Mouse (Mus musculus): ENCODE measurements around the gene Syt8. TPM values are rescaled to one million over a fixed set of nuclear protein-coding genes. Genes with fewer than 3 reads are reported as not detected.

The Syt8 gene
- total RNA-seq, 4 experiments from 2014 or later = 1.2 TPM; not detected in 3

DNA sequence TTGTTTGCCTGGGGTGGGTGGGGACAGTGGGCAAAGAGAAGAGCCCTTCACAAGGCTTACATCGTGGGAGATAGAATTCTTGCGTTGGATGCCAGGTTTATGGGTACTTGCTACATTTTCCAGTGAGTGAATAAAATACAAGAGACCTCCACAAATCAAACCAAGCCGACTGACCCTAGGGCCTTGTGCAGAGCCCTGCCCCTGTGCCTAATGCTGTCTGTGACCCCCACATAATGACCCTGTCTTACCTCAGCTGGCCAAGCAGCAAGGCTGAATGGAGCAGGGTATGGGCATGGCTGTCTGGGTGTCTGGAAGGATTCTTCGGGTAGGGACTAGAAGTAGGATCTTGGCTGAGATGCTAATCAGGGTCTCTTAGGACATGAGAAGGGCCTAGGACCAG lies 11.6 kb downstream of the Syt8 start:
- DNase-seq = no peak

DNA sequence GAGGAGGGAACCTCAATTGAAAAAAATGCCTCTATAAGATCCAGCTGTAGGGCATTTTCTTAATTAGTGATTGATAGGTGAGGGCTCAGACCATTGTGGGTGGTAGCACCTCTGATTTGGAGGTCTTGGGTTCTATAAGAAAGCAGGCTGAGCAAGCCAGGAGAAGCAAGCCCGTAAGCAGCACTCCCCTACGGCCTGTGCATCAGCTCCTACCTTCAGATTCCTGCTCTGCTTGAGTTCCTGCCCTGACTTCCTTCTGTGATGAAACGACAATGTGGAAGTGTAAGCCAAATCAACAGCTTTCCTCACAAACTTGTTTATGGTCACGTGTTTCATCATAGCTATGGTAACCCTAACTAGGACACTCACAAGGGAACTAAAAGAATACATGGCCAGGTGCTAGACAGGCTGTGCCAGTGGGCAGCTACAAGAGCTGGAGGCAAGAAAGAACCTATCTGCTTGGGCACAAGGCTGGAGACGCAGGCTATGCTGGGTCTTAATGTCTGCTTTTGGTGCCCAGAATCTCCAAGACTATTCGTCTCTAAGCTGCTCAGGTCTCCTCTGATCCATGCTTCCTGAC lies 14.5 kb downstream of the Syt8 start:
- no peak for DNase-seq

DNA sequence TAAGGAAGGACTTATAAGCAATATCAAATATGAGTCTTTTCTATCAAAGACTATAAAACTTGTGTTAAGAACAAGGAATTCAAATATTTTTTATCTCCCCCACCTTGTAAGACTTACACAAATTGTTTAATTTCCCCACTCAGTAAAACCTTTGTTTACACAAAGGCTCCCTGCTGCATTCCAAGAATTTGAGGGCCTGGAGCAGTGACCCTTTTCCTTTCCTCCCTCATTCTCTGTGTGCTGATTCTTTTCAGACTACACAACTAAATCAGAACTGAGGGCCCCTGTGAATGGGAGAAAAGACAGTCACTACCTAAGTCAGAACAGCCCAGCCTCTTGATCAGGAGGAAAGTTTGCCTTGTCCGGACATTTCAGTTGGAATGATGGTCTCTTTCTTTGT lies 20.1 kb downstream of the Syt8 start:
- DNase-seq = no peak

DNA sequence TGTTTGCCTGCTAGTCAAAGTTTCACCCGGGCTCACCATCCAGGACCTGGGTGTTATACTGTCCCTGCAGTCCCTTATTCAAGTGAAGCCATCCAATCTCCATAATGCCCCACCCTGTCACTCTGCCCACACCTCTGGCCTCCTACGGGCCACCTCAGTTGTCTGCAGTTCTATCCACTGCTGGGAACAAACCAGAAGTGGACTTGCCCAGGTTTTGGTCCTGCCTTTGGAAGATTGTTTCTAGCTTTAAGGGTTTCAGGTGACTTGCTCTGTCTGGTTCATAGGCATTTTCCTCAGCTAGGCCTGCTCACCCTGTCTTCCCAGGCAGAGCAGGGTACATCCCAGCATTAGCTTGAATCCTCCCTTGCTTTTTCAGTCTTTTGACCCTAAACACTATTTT lies 20.6 kb downstream of the Syt8 start:
- no peak for DNase-seq

- no peak for DNase-seq
Observed at GRCm38 (mm10) chr7:142456806-142457205, 22.2 kb downstream of the Syt8 start.

GRCm38 (mm10) chr7:142457227-142457811 lies 22.7 kb downstream of the Syt8 start:
- no peak for DNase-seq

DNA sequence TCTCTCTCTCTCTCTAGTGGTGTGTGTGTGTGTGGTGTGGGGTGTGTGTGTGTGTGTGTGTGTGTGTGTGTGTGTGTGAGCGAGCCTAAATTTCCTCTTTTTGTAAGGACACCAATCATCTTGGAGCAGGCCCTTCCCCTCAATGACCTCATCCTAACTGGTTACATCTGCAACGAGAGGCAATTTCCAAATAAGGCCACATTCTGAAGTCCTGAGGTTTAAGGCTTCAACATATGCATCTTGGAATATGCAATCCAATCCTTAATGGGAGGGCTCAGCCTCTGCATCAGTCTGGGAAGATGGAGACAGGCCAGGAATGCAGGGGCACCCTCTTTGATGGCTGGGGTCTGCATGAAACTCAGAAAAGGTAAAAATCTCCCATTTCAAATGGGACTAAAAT lies 23.4 kb downstream of the Syt8 start:
- no peak for DNase-seq

GRCm38 (mm10) chr7:142458676-142459298 lies 24.1 kb downstream of the Syt8 start:
- no peak for DNase-seq

GRCm38 (mm10) chr7:142459299-142459691 lies 24.6 kb downstream of the Syt8 start:
- DNase-seq = no peak

DNA sequence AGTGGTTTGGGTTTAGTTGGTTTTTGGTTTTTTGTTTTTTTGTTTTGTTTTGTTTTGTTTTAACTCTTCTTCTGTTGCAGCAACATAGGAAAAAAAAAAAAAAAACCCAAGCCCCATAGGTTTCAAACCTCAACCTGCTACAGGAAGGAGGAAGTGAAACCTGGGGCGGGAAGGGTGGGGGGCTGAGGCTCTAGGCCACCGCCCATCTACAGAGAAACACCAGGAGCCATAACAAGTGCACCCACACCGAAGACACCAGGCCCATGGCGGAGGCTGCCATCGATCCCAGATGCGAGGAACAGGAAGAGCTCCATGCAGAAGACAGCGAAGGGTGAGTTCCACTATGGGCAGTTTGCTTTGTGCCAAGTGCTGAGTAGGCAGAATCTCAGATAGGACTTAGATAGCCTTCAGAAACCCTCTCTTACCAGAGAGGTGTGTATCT lies 26.0 kb downstream of the Syt8 start, which contains the start of gene Lsp1:
TSS of gene Lsp1 (plus strand) at position 174 of the 442 bp plus-strand sequence.
- DNase-seq = no peak

DNA sequence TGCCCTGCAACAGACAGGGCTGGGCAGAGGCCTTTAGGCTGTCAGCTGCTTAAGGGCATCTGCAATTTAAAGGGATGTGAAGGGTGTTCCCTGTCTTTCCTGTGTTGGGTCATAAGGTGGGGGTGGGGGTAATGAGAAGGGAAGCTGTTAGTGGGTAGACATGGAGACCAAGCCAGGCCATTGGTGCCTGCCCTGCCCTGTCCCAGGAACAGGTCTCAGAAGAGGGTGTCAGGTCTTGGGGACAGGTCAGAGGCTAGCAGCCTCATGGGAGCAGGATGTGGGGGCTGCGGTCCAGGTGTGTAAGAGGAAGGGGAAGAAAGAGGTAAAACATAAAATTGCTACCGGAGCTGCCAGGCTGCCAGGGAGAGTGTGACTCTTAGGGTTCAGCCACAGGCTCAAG lies 26.8 kb downstream of the Syt8 start:
- DNase-seq = no peak

DNA sequence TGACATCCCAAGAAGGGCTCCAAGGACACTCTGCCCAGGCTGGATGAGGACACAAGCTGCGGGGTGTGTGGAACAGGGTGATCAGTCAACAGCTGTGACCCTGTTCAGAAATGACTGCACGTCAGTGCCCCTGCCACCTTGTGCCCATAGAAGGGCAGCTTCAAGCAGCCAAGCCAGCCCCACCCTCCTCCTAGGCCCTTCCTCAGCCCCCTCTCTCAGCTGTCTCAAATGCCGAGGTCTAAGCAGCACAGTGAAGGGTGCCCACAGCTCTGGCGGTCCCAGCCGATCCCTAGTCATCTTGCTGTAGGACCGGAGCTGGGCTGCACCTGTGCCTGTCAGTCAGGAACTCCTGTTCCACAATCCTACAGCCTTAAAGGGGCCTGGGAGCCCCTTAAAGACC lies 27.5 kb downstream of the Syt8 start:
- DNase-seq = no peak

DNA sequence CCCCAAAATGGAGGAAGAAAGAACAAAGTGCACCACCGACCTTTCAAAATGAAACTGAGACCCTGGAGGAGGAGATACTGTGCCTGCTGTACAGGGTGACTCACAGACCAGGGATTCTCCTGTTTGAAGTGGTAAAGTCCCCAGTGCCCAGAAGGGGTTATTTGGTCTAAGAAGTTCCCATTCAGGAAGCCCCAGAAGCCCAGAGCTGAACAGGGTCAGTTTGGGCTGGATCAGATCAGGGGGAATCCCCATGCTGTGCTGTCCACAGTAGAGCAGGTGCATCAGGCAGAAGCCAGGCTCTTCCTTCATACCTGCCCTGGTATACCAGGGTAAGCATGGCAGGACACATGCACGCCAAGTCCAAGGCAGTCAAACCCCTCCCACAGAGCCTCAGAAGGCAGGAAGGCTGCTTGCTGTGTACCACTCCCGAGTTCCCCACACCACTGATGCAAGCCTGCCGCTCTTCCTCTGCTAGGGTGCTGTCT lies 28.0 kb downstream of the Syt8 start:
- no peak for DNase-seq

- DNase-seq = no peak
Observed at GRCm38 (mm10) chr7:142470171-142470691, 35.6 kb downstream of the Syt8 start.

- DNase-seq = no peak
Observed at GRCm38 (mm10) chr7:142470808-142471413, 36.3 kb downstream of the Syt8 start.

- DNase-seq = no peak
Observed at GRCm38 (mm10) chr7:142471414-142471861, 36.8 kb downstream of the Syt8 start.

GRCm38 (mm10) chr7:142471884-142472570 lies 37.4 kb downstream of the Syt8 start:
- no peak for DNase-seq

GRCm38 (mm10) chr7:142472936-142473335 lies 38.3 kb downstream of the Syt8 start:
- DNase-seq = no peak

- no peak for DNase-seq
Observed at GRCm38 (mm10) chr7:142473476-142473875, 38.8 kb downstream of the Syt8 start.

DNA sequence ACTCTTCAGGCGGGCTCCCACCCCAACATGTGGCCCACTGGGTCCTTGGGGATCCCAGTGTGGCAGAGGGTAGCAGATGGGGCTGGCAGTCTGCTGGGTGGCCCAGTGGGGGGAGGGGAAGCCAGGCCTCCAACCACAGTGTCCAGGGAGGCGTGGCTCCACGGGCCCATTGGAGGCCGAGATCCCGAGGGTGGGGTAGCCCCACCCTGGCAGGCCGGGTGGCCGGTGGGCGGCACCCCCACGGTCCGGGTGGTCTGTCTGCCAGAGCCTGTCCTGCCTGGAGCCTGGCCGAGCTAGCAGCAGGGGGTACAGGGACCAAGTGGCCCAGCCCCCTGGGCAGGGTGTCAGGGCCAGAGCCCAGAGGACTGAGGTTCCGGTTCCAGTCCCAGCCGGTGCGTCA lies 40.1 kb downstream of the Syt8 start:
- no peak for DNase-seq

- DNase-seq = no peak
Observed at GRCm38 (mm10) chr7:142475641-142476040, 41.0 kb downstream of the Syt8 start.

DNA sequence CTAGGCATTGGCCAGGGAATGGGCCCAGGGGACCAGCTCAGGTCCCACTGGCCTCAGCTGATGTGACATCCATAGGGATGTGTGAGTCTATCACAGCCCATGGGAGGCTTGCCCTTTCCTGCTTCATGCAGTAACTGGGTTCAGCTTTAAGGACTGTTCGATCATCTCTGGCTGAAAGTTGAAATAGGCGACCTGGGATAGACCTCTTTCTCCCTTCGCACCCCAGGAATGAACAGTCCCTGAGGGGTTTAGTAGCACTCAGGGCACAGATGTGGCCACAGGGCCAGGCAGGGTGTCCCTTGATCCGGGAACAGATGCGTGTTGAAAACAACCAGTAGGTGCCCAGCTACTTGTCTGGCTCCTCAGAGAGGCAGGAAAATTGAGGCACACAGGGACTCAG lies 41.6 kb downstream of the Syt8 start:
- DNase-seq = no peak

All from adrenal gland, adult 8-10 months (tissue).